Mouse (Mus musculus) embryo, embryonic 9.5 days (tissue): ENCODE data around the gene Rpl41.
"Not testable (repeated sequence)": the region's sequence is repeated elsewhere in the genome, so short reads cannot be mapped to it uniquely, and the experiment has no call there.

Source experiments
- DNase-seq: peaks from one replicate; pipeline ENCODE4 v3.0.0-alpha.2; 2017; ENCODE audit errors: extremely low spot score

Gene Rpl41

GRCm38 (mm10) chr10:128556286-128556685, 7.2 kb upstream of the Rpl41 start:
- DNase-seq, result no peak

- not testable (repeated sequence) for DNase-seq
Measured at GRCm38 (mm10) chr10:128555567-128555966, 6.5 kb upstream of the Rpl41 start.

- not testable (repeated sequence) for DNase-seq
Measured at GRCm38 (mm10) chr10:128550144-128550823, 1.2 kb upstream of the Rpl41 start.

DNA sequence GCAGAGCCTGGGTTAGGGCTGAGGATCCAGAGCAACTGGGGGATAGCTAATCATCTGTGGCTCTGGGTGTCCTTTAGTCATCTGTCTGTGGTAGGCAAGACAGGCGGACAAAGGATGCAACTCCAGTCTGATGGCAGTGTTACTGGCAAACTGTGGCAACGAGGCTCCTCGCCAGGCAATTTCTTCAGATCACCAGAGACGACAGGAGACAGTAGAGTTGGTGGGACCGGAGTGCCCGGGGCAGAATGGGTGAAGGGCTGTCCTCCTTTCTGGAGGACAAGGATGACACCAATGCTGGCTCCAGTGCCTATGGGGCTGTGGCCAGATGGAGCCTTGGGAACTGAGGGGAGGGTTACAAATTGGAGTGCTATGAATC, 565 bp upstream of the Rpl41 start:
- not testable (repeated sequence) for DNase-seq

- not testable (repeated sequence) for DNase-seq
Measured at GRCm38 (mm10) chr10:128548051-128548791, 884 bp downstream of the Rpl41 start.

DNA sequence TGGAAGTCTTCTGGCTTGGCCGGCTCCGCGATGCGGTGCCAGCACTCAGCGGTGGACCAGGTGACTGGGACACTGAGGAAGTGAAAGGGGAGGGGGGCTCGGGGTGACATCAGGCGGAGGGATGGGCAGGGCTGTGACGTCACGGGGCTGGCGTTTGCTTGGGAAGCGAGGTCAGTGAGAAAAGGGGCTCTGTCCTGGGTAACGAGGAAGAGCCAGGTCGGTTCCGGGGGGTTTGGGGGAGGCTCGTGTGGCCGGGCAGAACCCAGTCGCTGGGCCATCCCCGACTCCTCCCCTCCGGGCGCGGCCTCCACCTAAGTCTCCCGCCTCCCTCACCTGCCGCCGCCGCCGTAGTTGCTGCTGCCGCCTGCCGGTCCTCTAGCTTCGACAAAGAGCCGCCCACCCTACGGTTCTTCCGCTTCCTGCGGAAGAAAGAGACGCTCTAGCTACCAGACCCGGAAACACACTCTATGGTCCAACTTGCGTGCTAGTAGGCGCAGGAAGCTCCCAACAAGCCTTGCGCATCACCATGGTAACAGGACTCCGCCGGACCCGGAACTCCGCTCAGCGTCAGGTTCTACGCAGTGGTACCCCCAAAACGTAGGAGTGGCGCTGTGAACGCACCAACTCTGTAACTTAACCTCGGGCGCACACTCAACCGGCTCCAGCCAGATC, 1.6 kb downstream of the Rpl41 start, which contains the start of gene Zc3h10:
Zc3h10 (minus strand) TSS at position 414 of the 672 bp plus-strand sequence.
- peak; percentile 94 for DNase-seq

- no peak for DNase-seq
Measured at GRCm38 (mm10) chr10:128546787-128547186, 2.3 kb downstream of the Rpl41 start.

DNA sequence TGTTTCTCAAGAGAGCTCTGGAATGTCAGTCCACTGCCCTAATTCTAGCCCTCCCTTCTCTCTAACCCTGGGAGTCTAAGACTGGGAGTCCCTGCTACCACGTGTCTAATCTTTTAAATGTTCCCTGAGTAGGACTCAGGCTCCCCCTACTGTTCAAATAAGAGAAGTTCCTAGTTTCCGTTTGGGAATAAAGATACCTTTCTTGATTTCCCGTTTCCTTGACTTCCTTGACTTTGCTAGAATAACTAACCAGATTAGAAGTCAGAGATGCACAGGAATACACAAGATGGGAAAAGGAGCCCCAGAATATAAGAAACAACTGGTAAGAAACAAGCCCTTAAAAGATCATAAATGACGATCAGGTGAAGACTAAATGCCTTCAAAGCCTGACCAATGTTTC, 2.7 kb downstream of the Rpl41 start:
- peak; percentile 59 for DNase-seq

- no peak for DNase-seq
Measured at GRCm38 (mm10) chr10:128545570-128545898, 3.6 kb downstream of the Rpl41 start.

DNA sequence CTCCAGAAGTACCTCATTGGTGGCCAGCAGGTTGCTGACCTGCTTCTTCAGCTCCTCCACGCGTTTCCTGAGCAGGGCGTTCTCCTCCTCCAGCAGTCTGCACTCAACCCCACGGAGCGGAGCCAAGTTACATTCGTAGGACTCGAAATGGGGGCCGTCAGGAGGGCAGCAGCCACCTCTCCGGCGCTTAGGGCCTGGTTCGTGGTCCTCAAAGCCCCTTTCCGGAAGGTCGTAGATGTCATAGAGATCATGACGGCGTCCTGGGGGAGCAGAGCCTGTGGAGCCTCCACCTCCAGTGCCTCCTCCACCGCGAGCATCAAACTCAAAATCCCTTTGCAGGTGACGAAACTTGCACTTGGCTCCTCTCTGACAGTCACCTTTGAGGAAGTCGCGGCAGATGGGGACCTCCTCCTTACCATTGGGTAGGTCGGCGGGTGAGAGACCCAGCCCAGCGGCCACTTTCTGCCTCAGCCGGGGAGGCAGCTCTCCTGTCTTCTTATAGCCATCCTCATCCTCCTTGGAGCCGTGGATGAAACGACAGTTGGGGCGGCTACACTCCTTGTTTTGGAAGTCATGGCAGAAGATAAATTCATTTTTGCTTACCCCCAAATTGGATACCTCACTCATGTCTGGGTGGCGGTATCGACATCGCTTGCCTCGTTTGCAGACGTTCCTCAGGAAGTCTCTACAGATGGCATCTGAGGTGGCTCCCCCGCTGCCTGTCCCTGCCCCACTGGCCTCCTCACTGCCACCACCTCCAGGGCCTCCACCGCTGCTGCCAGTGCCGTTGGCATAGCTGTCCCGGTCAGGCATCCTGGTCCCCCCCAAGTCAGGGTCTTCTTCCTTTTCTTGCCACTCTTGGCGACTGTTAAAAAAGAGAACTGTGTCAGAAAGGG, 4.2 kb downstream of the Rpl41 start:
- DNase-seq, result no peak

GRCm38 (mm10) chr10:128544151-128544657, 4.9 kb downstream of the Rpl41 start:
- no peak for DNase-seq

DNA sequence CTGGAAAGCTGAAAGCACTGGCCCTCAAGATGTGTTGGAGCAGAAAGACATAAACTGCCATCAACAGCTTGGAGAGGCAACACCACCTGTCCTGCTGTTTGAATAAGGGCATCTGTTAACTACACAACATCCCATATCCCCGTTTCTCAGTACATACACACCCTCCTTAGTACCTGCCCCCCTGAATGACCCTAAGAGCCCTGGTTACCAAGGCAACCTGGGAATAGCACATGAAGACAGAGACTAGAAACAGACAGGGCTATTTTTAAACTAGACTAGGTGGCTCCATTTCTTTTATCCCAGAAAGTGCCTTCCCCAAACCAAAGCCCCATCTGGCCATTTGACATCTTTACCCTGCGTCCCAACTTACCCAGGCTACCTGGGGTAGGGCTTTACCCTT, 6.0 kb downstream of the Rpl41 start:
- no peak for DNase-seq

DNA sequence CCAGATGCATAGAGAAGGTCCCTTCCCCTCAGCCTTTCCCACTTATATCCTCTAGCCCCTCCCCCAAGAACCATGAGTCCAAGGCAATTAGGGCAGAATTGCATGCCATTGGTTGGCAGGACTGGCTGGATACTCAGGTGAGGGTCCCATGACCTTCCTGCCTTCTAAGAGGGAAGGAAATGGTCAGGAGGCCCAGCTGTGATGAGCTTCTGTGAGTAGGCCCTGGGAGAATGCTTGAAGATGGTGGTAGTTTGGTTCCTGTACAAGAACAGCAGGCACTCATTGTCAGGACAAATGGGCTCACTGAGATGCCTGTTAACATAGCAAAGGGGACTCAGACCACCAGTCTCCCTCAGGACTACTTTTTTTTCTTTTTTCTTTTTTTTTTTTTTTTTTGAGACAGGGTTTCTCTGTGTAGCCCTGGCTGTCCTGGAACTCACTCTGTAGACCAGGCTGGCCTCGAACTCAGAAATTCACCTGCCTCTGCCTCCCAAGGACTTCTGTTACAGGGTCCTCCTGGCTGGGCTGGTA, 10.7 kb downstream of the Rpl41 start:
- DNase-seq, result no peak

GRCm38 (mm10) chr10:128536266-128536940, 12.7 kb downstream of the Rpl41 start:
- peak; percentile 88 for DNase-seq

DNA sequence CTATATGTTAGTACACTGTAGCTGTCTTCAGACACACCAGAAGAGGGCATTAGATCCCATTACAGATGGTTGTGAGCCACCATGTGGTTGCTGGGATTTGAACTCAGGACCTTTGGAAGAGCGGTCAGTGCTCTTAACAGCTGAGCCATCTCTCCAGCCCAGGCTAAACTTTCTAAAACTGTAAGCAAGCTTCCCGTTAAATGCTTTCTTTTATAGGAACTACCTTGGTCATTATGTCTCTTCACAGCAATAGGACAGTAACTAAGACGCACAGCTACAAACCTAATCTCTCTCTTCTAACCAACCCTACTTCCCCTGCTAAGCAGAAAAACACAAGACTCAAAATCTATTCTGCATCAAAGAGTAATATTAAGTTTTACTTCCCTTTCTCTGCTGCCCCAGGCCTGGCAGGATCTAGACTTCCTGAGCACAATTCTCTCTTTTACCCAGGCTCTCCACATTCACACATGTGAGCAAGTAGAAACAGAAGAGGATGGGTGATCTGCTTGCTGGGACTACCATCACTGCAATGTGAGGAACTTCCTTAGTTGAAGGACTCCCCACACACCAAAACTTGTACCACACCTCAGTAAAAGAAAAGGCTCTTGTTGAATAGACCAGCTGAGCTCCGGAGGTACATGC, 13.4 kb downstream of the Rpl41 start:
- DNase-seq, result no peak

GRCm38 (mm10) chr10:128535206-128535605, 13.9 kb downstream of the Rpl41 start:
- no peak for DNase-seq

DNA sequence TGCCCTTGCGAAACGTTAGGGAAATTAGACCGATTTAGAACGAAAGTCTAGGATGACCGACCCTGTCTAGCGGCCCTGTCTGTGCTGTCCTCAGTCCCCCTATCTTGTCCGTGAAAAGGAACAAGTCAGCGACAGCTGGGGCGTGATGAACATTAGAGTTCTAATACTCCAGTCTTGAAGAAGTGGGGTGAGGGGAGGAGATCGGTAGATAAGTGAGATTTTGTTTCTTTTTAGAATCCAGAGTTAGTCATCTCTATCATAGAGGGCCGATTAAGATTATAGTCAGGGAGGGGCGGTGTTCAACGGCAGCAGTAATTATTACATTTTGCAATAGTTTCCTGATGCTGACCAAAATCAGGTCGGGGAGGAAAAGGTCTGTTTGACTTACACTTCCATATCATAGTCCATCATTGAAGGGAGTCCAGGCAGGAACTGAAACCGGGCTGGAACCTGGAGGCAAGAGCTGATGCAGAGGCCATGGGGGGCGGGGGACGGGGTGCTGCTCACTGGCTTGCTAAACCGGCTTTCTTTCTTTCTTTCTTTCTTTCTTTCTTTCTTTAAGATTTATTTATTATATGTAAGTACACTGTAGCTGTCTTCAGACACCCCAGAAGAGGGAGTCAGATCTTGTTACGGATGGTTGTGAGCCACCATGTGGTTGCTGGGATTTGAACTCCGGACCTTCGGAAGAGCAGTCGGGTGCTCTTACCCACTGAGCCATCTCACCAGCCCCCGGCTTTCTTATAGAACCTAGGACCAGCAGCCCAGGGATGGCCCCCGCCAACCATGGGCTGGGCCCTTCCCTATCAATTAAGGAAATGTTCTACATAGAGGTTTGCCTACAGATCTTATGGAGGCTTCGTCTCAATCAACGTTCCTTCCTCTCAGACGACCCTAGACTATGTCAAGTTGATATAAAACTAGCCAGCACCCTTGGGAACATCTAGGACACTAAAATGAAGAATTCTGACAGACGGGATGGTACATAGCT, 22.4 kb downstream of the Rpl41 start:
- no peak for DNase-seq

DNA sequence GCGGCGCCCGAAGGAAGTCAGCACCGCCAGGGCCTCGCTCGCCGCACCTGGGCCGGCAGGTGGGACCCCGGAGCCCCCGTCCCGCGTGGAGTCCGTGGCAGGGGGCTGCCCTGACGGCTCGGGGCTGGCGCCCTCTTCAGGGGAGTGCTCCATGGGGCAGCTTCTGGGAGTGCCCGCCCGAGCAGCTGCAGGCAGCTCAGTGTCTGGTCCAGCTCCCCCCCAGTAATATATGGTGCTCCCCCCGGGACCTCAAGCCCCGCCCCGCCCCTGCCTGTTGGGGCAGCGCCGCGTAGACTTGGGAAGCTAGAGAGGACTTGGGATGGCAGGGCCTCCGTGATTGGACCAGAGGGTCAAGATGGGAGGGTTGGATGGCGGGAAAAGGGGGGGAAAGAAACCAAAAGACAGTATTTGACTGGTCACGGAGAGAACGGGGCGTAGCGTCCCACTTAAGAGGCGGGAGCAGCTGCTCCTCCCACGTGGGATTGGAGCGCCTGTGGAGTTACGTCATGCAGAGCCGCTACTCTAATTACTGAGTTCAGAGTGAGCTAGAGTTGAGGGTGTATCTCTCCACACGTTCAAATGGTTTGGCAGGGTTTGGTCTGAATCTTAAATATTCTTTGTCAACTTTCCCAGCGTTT, 23.3 kb downstream of the Rpl41 start, which contains the start of gene Esyt1:
Esyt1 (minus strand) TSS at position 201 of the 638 bp plus-strand sequence.
- DNase-seq, result peak; percentile 93
